In genomic region chr3:87420645-87421044, GRCm38 (mm10) we compare ENCODE assay signal across 17 mouse cellular contexts. TPM values are rescaled to one million over a fixed set of nuclear protein-coding genes. Genes with fewer than 3 reads are reported as not detected.
"Had no signal": no experiment of that assay in that cellular context is flagged by ENCODE, and none has a peak within 500 bp of the region (broad histone marks: within the 10 kb centered on the region; RNA-seq: fewer than 3 reads in every experiment).

No protein-coding gene starts in this region.

- H3K4me2 ChIP-seq: intestine, embryonic 15.5 days; kidney, embryonic 15.5 days; limb, embryonic 13.5 days; liver, embryonic 12.5 days; midbrain, embryonic 12.5 days had no signal

- H3K4me3 ChIP-seq: intestine, embryonic 15.5 days; kidney, embryonic 15.5 days; limb, embryonic 13.5 days; liver, embryonic 12.5 days; midbrain, embryonic 12.5 days; myocyte had no signal

- ATAC-seq: intestine, embryonic 15.5 days; liver, embryonic 12.5 days had no signal

- H3K27me3 ChIP-seq: intestine, embryonic 15.5 days; kidney, embryonic 15.5 days; limb, embryonic 13.5 days; liver, embryonic 12.5 days; midbrain, embryonic 12.5 days had no signal

- H3K9ac ChIP-seq: intestine, embryonic 15.5 days; kidney, embryonic 15.5 days; limb, embryonic 13.5 days; liver, embryonic 12.5 days; midbrain, embryonic 12.5 days had no signal

- DNase-seq: kidney, adult 2 months; kidney, postnatal 25 days; layer of hippocampus, adult 9-11 months; left cerebral cortex, postnatal 4 days; lung, adult 18-20 months; lung, postnatal 10 days; thymus, adult 18-20 months; thymus, postnatal 14 days had no signal

- H3K27ac ChIP-seq: intestine, embryonic 15.5 days; kidney, embryonic 15.5 days; limb, embryonic 13.5 days; liver, embryonic 12.5 days; midbrain, embryonic 12.5 days had no signal

- H3K4me1 ChIP-seq: intestine, embryonic 15.5 days; kidney, embryonic 15.5 days; limb, embryonic 13.5 days; liver, embryonic 12.5 days; midbrain, embryonic 12.5 days had no signal

- H3K36me3 ChIP-seq: intestine, embryonic 15.5 days; kidney, embryonic 15.5 days; limb, embryonic 13.5 days; liver, embryonic 12.5 days; midbrain, embryonic 12.5 days had no signal

- H3K9me3 ChIP-seq: intestine, embryonic 15.5 days; kidney, embryonic 15.5 days; limb, embryonic 13.5 days; liver, embryonic 12.5 days; midbrain, embryonic 12.5 days had no signal

RNA-seq across cellular contexts. Expression of gene Fcrl5, which starts 14.9 kb away (rescaled TPM):
- total RNA-seq: left cerebral cortex, postnatal 4 days; megakaryocyte-erythroid progenitor cell, adult 5-6 weeks had no signal
- polyA plus RNA-seq: intestine, embryonic 15.5 days; kidney, embryonic 15.5 days; limb, embryonic 13.5 days; liver, embryonic 12.5 days; midbrain, embryonic 12.5 days; myocyte; neural tube, embryonic 11.5 days; urinary bladder, adult 2 months had no signal

RNA-seq across cellular contexts. Expression of gene Fcrl1, which starts 44.5 kb away (rescaled TPM):
- total RNA-seq: left cerebral cortex, postnatal 4 days had no signal
- polyA plus RNA-seq: myocyte; neural tube, embryonic 11.5 days had no signal
